Mouse (Mus musculus): ENCODE measurements at regions not wholly inside any gene's neighbourhood (a gene's known extent, or its start where the extent isn't known, plus 50 kb on each side); places are given as distances from the start of the nearest gene placed in this dataset.

- DNase-seq (no peak), ATAC-seq (ENCODE audit: low read depth) (no peak)
- Histone ChIP-seq H3K4me3 (replicated peaks) (no peak overlapping the region), H3K4me1 (replicated peaks) (no peaks in the 10 kb centered on the region), H3K36me3 (no peaks in the 10 kb centered on the region), H3K9me3 (replicated peaks) (no peaks in the 10 kb centered on the region), H3K27me3 (no peaks in the 10 kb centered on the region), H3K4me2 (no peak overlapping the region), H3K9ac (no peak overlapping the region), H3K27ac (no peak overlapping the region; the same call in 1 of the 2 replicates)
- 46% methylated on average over 8 of the region's 8 CpGs for WGBS (ENCODE audit: insufficient replicate concordance)
These were observed 301.5 kb upstream of the Mpdz start for GRCm38 (mm10) chr4:81743978-81744628.

- 57% methylated on average over 4 of the region's 4 CpGs for WGBS (ENCODE audit: insufficient replicate concordance)
- Histone ChIP-seq H3K4me1 (replicated peaks) (no peaks in the 10 kb centered on the region), H3K4me3 (replicated peaks) (no peak overlapping the region), H3K27ac (no peak overlapping the region), H3K9ac (no peak overlapping the region), H3K27me3 (no peaks in the 10 kb centered on the region), H3K9me3 (replicated peaks) (no peaks in the 10 kb centered on the region), H3K36me3 (no peaks in the 10 kb centered on the region), H3K4me2 (no peak overlapping the region)
- no peak for ATAC-seq (ENCODE audit: low read depth)
- no peak for DNase-seq
These were observed 300.2 kb upstream of the Mpdz start for GRCm38 (mm10) chr4:81742536-81743459.

- H3K4me1 ChIP-seq (replicated peaks): no peaks in the 10 kb centered on the region
- no peaks in the 10 kb centered on the region for H3K36me3 ChIP-seq
- DNase-seq (no peak), ATAC-seq (ENCODE audit: low read depth) (no peak)
- H3K4me3 ChIP-seq (replicated peaks): no peak overlapping the region
- H3K27ac ChIP-seq: no peak overlapping the region
- no peak overlapping the region for H3K4me2 ChIP-seq
- H3K9me3 ChIP-seq (replicated peaks): no peaks in the 10 kb centered on the region
- H3K9ac ChIP-seq: no peak overlapping the region
- WGBS (ENCODE audit: insufficient replicate concordance): 76% methylated on average over 2 of the region's 2 CpGs
- no peaks in the 10 kb centered on the region for H3K27me3 ChIP-seq
These were observed 291.8 kb upstream of the Mpdz start for GRCm38 (mm10) chr4:81734391-81734790.

GRCm38 (mm10) chr4:81730386-81730785 lies 287.8 kb upstream of the Mpdz start:
- no peak overlapping the region for H3K4me3 ChIP-seq (replicated peaks)
- no peak overlapping the region for H3K27ac ChIP-seq
- WGBS (ENCODE audit: insufficient replicate concordance): 56% methylated on average over 2 of the region's 2 CpGs
- ATAC-seq (ENCODE audit: low read depth) (no peak), DNase-seq (no peak)
- no peaks in the 10 kb centered on the region for H3K36me3 ChIP-seq
- H3K9me3 ChIP-seq (replicated peaks): no peaks in the 10 kb centered on the region
- no peak overlapping the region for H3K4me2 ChIP-seq
- H3K27me3 ChIP-seq: no peaks in the 10 kb centered on the region
- H3K4me1 ChIP-seq (replicated peaks): no peaks in the 10 kb centered on the region
- no peak overlapping the region for H3K9ac ChIP-seq

- H3K27ac ChIP-seq: no peak overlapping the region
- H3K9ac ChIP-seq: no peak overlapping the region
- no peak overlapping the region for H3K4me3 ChIP-seq (replicated peaks)
- no peaks in the 10 kb centered on the region for H3K4me1 ChIP-seq (replicated peaks)
- H3K27me3 ChIP-seq: no peaks in the 10 kb centered on the region
- WGBS (ENCODE audit: insufficient replicate concordance): 70% methylated on average over 3 of the region's 3 CpGs
- no peak for ATAC-seq (ENCODE audit: low read depth)
- no peaks in the 10 kb centered on the region for H3K9me3 ChIP-seq (replicated peaks)
- no peaks in the 10 kb centered on the region for H3K36me3 ChIP-seq
- no peak overlapping the region for H3K4me2 ChIP-seq
- DNase-seq: no peak
These were observed 286.3 kb upstream of the Mpdz start for GRCm38 (mm10) chr4:81728961-81729360.

GRCm38 (mm10) chr4:81727735-81728581 lies 285.3 kb upstream of the Mpdz start:
- DNase-seq (no peak), ATAC-seq (ENCODE audit: low read depth) (no peak)
- H3K27me3 ChIP-seq: no peaks in the 10 kb centered on the region
- no peak overlapping the region for H3K27ac ChIP-seq
- no peaks in the 10 kb centered on the region for H3K36me3 ChIP-seq
- H3K4me2 ChIP-seq: no peak overlapping the region
- WGBS (ENCODE audit: insufficient replicate concordance): 54% methylated on average over 12 of the region's 12 CpGs
- H3K9ac ChIP-seq: no peak overlapping the region
- no peak overlapping the region for H3K4me3 ChIP-seq (replicated peaks)
- H3K9me3 ChIP-seq (replicated peaks): no peaks in the 10 kb centered on the region
- no peaks in the 10 kb centered on the region for H3K4me1 ChIP-seq (replicated peaks)

- WGBS (ENCODE audit: insufficient replicate concordance): 63% methylated on average over 16 of the region's 16 CpGs
- Histone ChIP-seq H3K9me3 (replicated peaks) (no peaks in the 10 kb centered on the region), H3K4me3 (replicated peaks) (no peak overlapping the region), H3K27ac (no peak overlapping the region), H3K9ac (no peak overlapping the region), H3K4me2 (no peak overlapping the region), H3K4me1 (replicated peaks) (no peaks in the 10 kb centered on the region), H3K36me3 (no peaks in the 10 kb centered on the region), H3K27me3 (no peaks in the 10 kb centered on the region)
- ATAC-seq (ENCODE audit: low read depth): no peak
- DNase-seq: no peak
These were observed 284.4 kb upstream of the Mpdz start for GRCm38 (mm10) chr4:81726761-81727723.

GRCm38 (mm10) chr4:81724751-81725150 lies 282.1 kb upstream of the Mpdz start:
- Histone ChIP-seq H3K27ac (no peak overlapping the region), H3K4me3 (replicated peaks) (no peak overlapping the region), H3K27me3 (no peaks in the 10 kb centered on the region), H3K9me3 (replicated peaks) (no peaks in the 10 kb centered on the region), H3K9ac (no peak overlapping the region), H3K4me1 (replicated peaks) (no peaks in the 10 kb centered on the region), H3K36me3 (no peaks in the 10 kb centered on the region), H3K4me2 (no peak overlapping the region)
- no peak for DNase-seq
- ATAC-seq (ENCODE audit: low read depth): no peak
- 74% methylated on average over 2 of the region's 2 CpGs for WGBS (ENCODE audit: insufficient replicate concordance)

- H3K27me3 ChIP-seq: no peaks in the 10 kb centered on the region
- 46% methylated on average over 1 of the region's 1 CpGs for WGBS (ENCODE audit: insufficient replicate concordance)
- ATAC-seq (ENCODE audit: low read depth): no peak
- no peak overlapping the region for H3K27ac ChIP-seq
- no peak overlapping the region for H3K9ac ChIP-seq
- H3K9me3 ChIP-seq (replicated peaks): no peaks in the 10 kb centered on the region
- H3K4me2 ChIP-seq: no peak overlapping the region
- no peaks in the 10 kb centered on the region for H3K4me1 ChIP-seq (replicated peaks)
- H3K36me3 ChIP-seq: no peaks in the 10 kb centered on the region
- no peak for DNase-seq
- no peak overlapping the region for H3K4me3 ChIP-seq (replicated peaks)
These were observed 269.8 kb upstream of the Mpdz start for GRCm38 (mm10) chr4:81712378-81712777.

- Histone ChIP-seq H3K4me1 (replicated peaks) (no peaks in the 10 kb centered on the region), H3K27ac (no peak overlapping the region), H3K9me3 (replicated peaks) (no peaks in the 10 kb centered on the region), H3K27me3 (no peaks in the 10 kb centered on the region), H3K36me3 (no peaks in the 10 kb centered on the region), H3K4me2 (no peak overlapping the region), H3K9ac (no peak overlapping the region), H3K4me3 (replicated peaks) (no peak overlapping the region)
- ATAC-seq (ENCODE audit: low read depth): no peak
- DNase-seq: no peak
These were observed 252.6 kb upstream of the Mpdz start for GRCm38 (mm10) chr4:81695182-81695581.

Measured in liver, embryonic 13.5 days (tissue).